ENCODE assay signal across 14 mouse cellular contexts in the genomic region with DNA sequence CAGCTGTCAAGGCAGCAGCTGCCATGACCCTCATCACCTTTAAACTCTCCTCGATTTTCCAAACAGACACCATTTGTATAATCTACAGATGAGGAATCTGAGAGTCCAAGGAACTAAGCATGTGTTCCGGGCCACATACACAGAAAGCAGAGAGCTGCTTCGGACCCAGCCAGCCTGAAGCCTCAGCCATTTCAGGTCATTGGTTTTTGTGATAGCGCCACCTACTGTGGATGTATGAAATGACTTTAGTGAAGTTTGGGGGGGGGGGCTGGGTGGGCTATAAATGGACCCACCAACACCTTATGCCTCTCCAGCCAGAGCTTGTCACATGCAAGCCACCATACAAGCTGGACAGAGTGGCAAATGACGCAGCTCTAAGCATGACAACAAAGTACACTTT. TPM values are rescaled to one million over a fixed set of nuclear protein-coding genes. Genes with fewer than 3 reads are reported as not detected.
DNase-seq lines count a peak whose midpoint lies in the region; ATAC-seq and TF ChIP-seq lines count a peak whose summit lies in the region.
"Had no signal": no experiment of that assay in that cellular context is flagged by ENCODE, and none has a peak within 500 bp of the region (broad histone marks: within the 10 kb centered on the region; RNA-seq: fewer than 3 reads in every experiment).

No protein-coding gene starts in this region.

- no peak overlapping the region for H3K4me2 ChIP-seq in heart, embryonic 13.5 days
- H3K4me2 ChIP-seq: embryonic facial prominence, embryonic 13.5 days; limb, embryonic 13.5 days had no signal

- no peaks in the 10 kb centered on the region for H3K9me3 ChIP-seq in heart, embryonic 13.5 days
- H3K9me3 ChIP-seq: embryonic facial prominence, embryonic 13.5 days; limb, embryonic 13.5 days had no signal

- peak overlapping the region; percentile 39; the same call in 1 of the 2 replicates for H3K27ac ChIP-seq in heart, embryonic 13.5 days (replicated peaks)
- H3K27ac ChIP-seq: limb, embryonic 13.5 days had no signal

- WGBS in heart, embryonic 13.5 days = 31% methylated on average over 5 of the region's 5 CpGs
- 44% methylated on average over 5 of the region's 5 CpGs for WGBS in lung, adult 2 months

- peaks cover 31% of the 10 kb centered on the region for H3K4me1 ChIP-seq in heart, embryonic 13.5 days
- H3K4me1 ChIP-seq in lung, adult 2 months (ENCODE audit: control insufficient read depth, insufficient read depth, low read length) = no peaks in the 10 kb centered on the region

- DNase-seq in heart, postnatal 36 days = no peak
- no peak for DNase-seq in lung, adult 2 months
- DNase-seq in lung, postnatal 36 days = no peak
- peak; percentile 47 for DNase-seq in ES-CJ7 (ENCODE audit: low read depth, low spot score)
- DNase-seq in embryo, embryonic 11 days = peak; percentile 68
- DNase-seq in urinary bladder, postnatal 10 days (ENCODE audit: low spot score) = no peak
- no peak for DNase-seq in right cerebral cortex, postnatal 25 days
- DNase-seq: heart, adult 18-20 months had no signal

- H3K4me3 ChIP-seq in heart, embryonic 13.5 days = no peak overlapping the region
- no peak overlapping the region for H3K4me3 ChIP-seq in lung, adult 2 months (replicated peaks; ENCODE audit: extremely low read depth, low read depth, low read length)
- H3K4me3 ChIP-seq: embryonic facial prominence, embryonic 13.5 days; limb, embryonic 13.5 days had no signal

- H3K9ac ChIP-seq in heart, embryonic 13.5 days = no peak overlapping the region
- H3K9ac ChIP-seq: embryonic facial prominence, embryonic 13.5 days; limb, embryonic 13.5 days had no signal

- H3K36me3 ChIP-seq in heart, embryonic 13.5 days = no peaks in the 10 kb centered on the region
- H3K36me3 ChIP-seq: embryonic facial prominence, embryonic 13.5 days; G1E; limb, embryonic 13.5 days had no signal

- peaks cover 10% of the 10 kb centered on the region; the same call in 1 of the 2 replicates for H3K27me3 ChIP-seq in heart, embryonic 13.5 days (replicated peaks)
- H3K27me3 ChIP-seq: embryonic facial prominence, embryonic 13.5 days; limb, embryonic 13.5 days had no signal

- intact Hi-C loops in heart, postnatal 36 days (cut with DNase I) = loop anchor here (1.0 kb wide), 1 partner anchor 118 kb away; no protein-coding TSS in a partner anchor

- no peak for ATAC-seq in heart, embryonic 13.5 days (ENCODE audit: extremely low read depth, insufficient number of reproducible peaks, low FRiP score, low TSS enrichment)
- ATAC-seq: inflammation-experienced regulatory T-cells, adult 6 months had no signal

- no peak for TF ChIP-seq POLR2A in lung, adult 2 months (IDR thresholded peaks at IDR 0.05; ENCODE audit: borderline replicate concordance, extremely low read depth, low read depth, low read length)

- 0 out of 2 replicates have a peak, but pooled peaks have one; percentile 12 for TF ChIP-seq CTCF in lung, adult 2 months (IDR thresholded peaks at IDR 0.05; ENCODE audit: insufficient read depth, low read length)

RNA-seq across cellular contexts. Expression of a gene that starts 8.9 kb away (rescaled TPM):
- polyA plus RNA-seq in heart, embryonic 13.5 days (2015; fragmentation: Nextera tagmentation; extraction: Ambion mirVana) = 40.3 and 46.5 TPM in 2 replicates
- total RNA-seq in heart, postnatal 36 days (2021) = 1 to 10 TPM; 1.1 to 1.2 TPM
- polyA plus RNA-seq in lung, adult 2 months (2012; rRNA removed) = 3.2 and 5.3 TPM in 2 replicates
- total RNA-seq: megakaryocyte progenitor cell, adult 5-6 weeks had no signal
- polyA plus RNA-seq: G1E had no signal

RNA-seq across cellular contexts. Expression of a gene that starts 28.4 kb away (rescaled TPM):
- polyA plus RNA-seq in heart, embryonic 13.5 days (2015; fragmentation: Nextera tagmentation; extraction: Ambion mirVana) = 0.11 and 0.23 TPM in 2 replicates
- total RNA-seq in heart, postnatal 36 days (2021) = not detected
- polyA plus RNA-seq in lung, adult 2 months (2012; rRNA removed) = 0.14 and 0.15 TPM in 2 replicates
- total RNA-seq: G1E; heart, adult 18-20 months; megakaryocyte progenitor cell, adult 5-6 weeks had no signal
- polyA plus RNA-seq: G1E had no signal

RNA-seq across cellular contexts. Expression of a gene that starts 50.9 kb away (rescaled TPM):
- 94.7 and 106 TPM in 2 replicates for polyA plus RNA-seq in heart, embryonic 13.5 days (2015; fragmentation: Nextera tagmentation; extraction: Ambion mirVana)
- total RNA-seq in heart, postnatal 36 days (2021) = 10 to 100 TPM; 24.0 to 24.7 TPM
- polyA plus RNA-seq in lung, adult 2 months (2012; rRNA removed) = 40.2 and 46.8 TPM in 2 replicates

Comparison
In these comparisons a context has a peak if more than half of its experiments do, and no peak if none do; other contexts are left out.
1. DNase-seq: peak in ES-CJ7 (single experiment) and embryo, embryonic 11 days (single experiment); none in heart, postnatal 36 days (0 of 2), lung, adult 2 months (single experiment), lung, postnatal 36 days (single experiment), urinary bladder, postnatal 10 days (single experiment) and right cerebral cortex, postnatal 25 days (single experiment).